Mouse (Mus musculus) heart, embryonic 12.5 days (tissue): ENCODE measurements at regions not wholly inside any gene's neighbourhood (a gene's known extent, or its start where the extent isn't known, plus 50 kb on each side); places are given as distances from the start of the nearest gene placed in this dataset.
"Not testable (repeated sequence)": the region's sequence is repeated elsewhere in the genome, so short reads cannot be mapped to it uniquely, and the experiment has no call there.

Source experiments
- ATAC-seq: fragments of 200-750 bp; cut with Nextera tagmentation; 2 replicates; pipeline ENCODE4 v1.8.0; 2017; ENCODE audit warnings: moderate TSS enrichment, moderate library complexity; ENCODE audit not compliant: insufficient number of reproducible peaks, low FRiP score
- H3K27ac ChIP-seq: fragments of 300-500 bp; sonication (generic); 2 replicates; pipeline ENCODE4 v1.5.1; 2016; ENCODE audit warnings: mild to moderate bottlenecking, moderate library complexity; ENCODE audit not compliant: poor library complexity, severe bottlenecking
- H3K27me3 ChIP-seq: fragments of 300-500 bp; sonication (generic); replicated peaks from 2 replicates; pipeline ENCODE4 v1.6.1; 2016; ENCODE audit warnings: mild to moderate bottlenecking, moderate library complexity
- H3K36me3 ChIP-seq: fragments of 300-500 bp; sonication (generic); 2 replicates; pipeline ENCODE4 v1.6.1; 2016; ENCODE audit warnings: mild to moderate bottlenecking, moderate library complexity
- H3K4me1 ChIP-seq: fragments of 300-500 bp; sonication (generic); replicated peaks from 2 replicates; pipeline ENCODE4 v1.6.1; 2016; ENCODE audit warnings: mild to moderate bottlenecking
- H3K4me2 ChIP-seq: fragments of 300-500 bp; sonication (generic); 2 replicates; pipeline ENCODE4 v1.6.1; 2016; ENCODE audit warnings: mild to moderate bottlenecking, moderate library complexity
- H3K4me3 ChIP-seq: fragments of 300-500 bp; sonication (generic); 2 replicates; pipeline ENCODE4 v1.5.1; 2016; ENCODE audit warnings: mild to moderate bottlenecking
- H3K9ac ChIP-seq: fragments of 300-500 bp; sonication (generic); 2 replicates; pipeline ENCODE4 v1.6.1; 2016; ENCODE audit warnings: mild to moderate bottlenecking, moderate library complexity
- H3K9me3 ChIP-seq: fragments of 300-500 bp; sonication (generic); replicated peaks from 2 replicates; pipeline ENCODE4 v1.6.1; 2016; ENCODE audit warnings: mild to moderate bottlenecking, moderate library complexity
- WGBS: fragments of 180-500 bp; shearing (Covaris S2); methylation state at CpG from one replicate; pipeline ENCODE4 v1.1.7; 2016; 5-methylcytosine and 5-hydroxymethylcytosine counted together

DNA sequence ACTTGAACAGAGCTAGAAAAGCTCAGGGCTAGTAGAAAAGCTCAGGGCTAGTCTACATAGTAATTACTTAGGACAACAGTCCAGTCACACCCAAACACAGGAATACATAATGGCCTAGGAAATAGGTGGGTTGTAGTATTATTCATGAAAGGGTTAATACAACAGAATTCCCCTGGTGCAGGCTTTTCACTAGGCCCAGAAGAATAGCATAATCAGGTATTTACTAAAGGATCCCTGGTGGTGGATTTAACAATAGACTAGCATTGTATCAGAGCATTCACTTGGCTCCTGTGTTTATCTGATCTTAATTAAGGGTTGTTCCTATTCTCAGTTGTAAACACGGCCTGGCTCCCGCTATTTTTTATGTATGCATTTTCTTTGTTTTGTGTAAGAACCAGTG is 1206.5 kb downstream of the 9330182O14Rik start:
- not testable (repeated sequence) for H3K9ac ChIP-seq, H3K36me3 ChIP-seq, ATAC-seq, H3K4me3 ChIP-seq, H3K4me1 ChIP-seq, H3K4me2 ChIP-seq, H3K27me3 ChIP-seq, H3K27ac ChIP-seq
- 0 out of 2 replicates have a peak, but pooled peaks cover 10% of the 10 kb centered on the region for H3K9me3 ChIP-seq
- 85% methylated on average over 2 of the region's 2 CpGs for WGBS

DNA sequence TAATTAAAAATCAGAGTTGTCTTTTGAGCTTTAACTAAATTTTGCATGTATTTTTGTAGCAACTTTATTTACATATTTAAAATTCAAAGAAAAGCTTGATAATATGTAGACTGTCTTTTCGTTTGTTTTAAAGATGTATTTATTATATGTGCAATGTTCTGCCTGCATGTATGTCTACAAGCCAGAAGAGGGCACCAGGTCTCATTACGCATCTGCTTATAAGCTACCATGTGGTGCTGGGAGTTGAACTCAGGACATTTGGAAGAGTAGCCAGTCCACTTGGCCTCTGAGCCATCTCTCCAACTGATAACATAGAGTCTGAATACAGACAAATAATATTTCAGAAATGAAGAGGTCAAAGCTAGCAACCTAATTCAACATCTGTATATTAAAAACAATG is 1211.4 kb downstream of the 9330182O14Rik start:
- H3K9ac ChIP-seq = no peak overlapping the region
- H3K27me3 ChIP-seq = no peaks in the 10 kb centered on the region
- no peak for ATAC-seq

DNA sequence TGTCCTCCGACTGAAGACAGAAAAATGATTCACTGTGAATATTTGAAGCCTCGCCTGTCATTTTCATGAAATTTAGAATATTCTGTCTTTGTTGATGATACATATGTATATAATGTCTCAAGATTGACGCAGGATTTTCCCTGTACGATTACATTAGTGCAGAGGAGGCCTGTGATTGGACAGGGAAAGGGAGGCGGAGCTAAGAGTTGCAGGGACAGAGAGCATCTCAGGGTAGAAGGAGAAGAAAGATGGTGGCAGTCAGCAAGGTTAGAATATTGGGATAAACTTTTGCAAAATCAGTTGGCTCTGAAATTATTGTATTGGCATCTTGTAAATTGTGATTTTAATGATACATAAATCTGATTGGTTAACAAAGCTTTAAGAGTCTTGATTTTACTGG is 1213.1 kb downstream of the 9330182O14Rik start:
- Histone ChIP-seq H3K27me3 (no peaks in the 10 kb centered on the region), H3K9ac (no peak overlapping the region), H3K9me3 (no peaks in the 10 kb centered on the region), H3K4me1 (no peaks in the 10 kb centered on the region), H3K4me2 (no peak overlapping the region), H3K27ac (no peak overlapping the region), H3K36me3 (no peaks in the 10 kb centered on the region), H3K4me3 (no peak overlapping the region)
- ATAC-seq = no peak
- 86% methylated on average over 5 of the region's 5 CpGs for WGBS

More for the DNA sequence above, 1211.4 kb downstream of the 9330182O14Rik start:
- no peak overlapping the region for H3K4me3 ChIP-seq
- H3K4me2 ChIP-seq = no peak overlapping the region
- H3K36me3 ChIP-seq = no peaks in the 10 kb centered on the region
- 0 out of 2 replicates have a peak, but pooled peaks cover 6% of the 10 kb centered on the region for H3K9me3 ChIP-seq
- H3K4me1 ChIP-seq = no peaks in the 10 kb centered on the region
- no peak overlapping the region for H3K27ac ChIP-seq
- 89% methylated on average over 2 of the region's 2 CpGs for WGBS

GRCm38 (mm10) chr15:41352129-41352528 is 1218.0 kb downstream of the 9330182O14Rik start:
- no peak overlapping the region for H3K9ac ChIP-seq
- no peak for ATAC-seq
- no peaks in the 10 kb centered on the region for H3K36me3 ChIP-seq
- H3K9me3 ChIP-seq = 0 out of 2 replicates have a peak, but pooled peaks cover 4% of the 10 kb centered on the region
- no peak overlapping the region for H3K4me3 ChIP-seq
- no peaks in the 10 kb centered on the region for H3K4me1 ChIP-seq
- 76% methylated on average over 2 of the region's 2 CpGs for WGBS
- H3K27me3 ChIP-seq = no peaks in the 10 kb centered on the region
- no peak overlapping the region for H3K27ac ChIP-seq
- H3K4me2 ChIP-seq = no peak overlapping the region

DNA sequence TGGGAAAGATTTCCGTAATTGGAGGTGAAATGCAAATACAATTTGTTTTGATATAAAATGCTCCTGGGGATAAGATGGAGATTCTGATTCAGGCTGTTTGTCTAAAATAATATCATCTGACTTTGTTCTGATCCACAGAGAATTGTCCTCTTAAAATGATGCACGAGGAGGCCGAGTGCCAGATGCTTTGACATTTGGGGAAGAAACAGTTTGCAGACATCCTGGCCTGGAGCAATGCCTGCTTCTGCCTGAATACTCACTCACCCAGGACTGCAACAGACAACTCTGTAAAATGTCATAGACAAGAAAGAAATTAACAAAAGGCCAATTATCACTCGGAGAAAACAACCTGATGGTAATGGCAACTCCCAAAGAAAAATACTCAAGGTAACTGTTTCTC is 1225.1 kb downstream of the 9330182O14Rik start:
- Histone ChIP-seq H3K27ac (no peak overlapping the region), H3K27me3 (no peaks in the 10 kb centered on the region), H3K4me3 (no peak overlapping the region), H3K4me2 (no peak overlapping the region), H3K9ac (no peak overlapping the region), H3K36me3 (no peaks in the 10 kb centered on the region), H3K4me1 (no peaks in the 10 kb centered on the region), H3K9me3 (0 out of 2 replicates have a peak, but pooled peaks cover 4% of the 10 kb centered on the region)
- WGBS = 77% methylated on average over 4 of the region's 4 CpGs
- no peak for ATAC-seq

DNA sequence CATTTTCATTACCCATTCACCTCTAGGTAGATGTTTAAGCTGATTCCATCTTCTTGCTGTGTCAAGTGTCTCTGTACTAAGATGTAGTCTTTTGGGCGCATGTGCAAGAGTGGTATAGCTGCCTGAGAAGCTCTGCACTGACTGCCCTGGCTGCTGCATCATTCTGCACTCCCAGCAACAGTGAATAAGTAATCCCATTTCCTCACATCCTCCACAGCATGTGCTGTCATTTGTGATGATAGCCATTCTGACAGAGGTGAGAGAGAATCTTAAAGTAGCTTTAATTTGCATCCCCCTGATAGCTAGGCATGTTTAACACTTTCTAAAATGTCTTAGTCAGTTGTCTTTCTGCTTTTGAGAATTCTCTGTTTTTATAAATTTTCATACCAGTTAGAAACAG is 1240.5 kb downstream of the 9330182O14Rik start:
- Histone ChIP-seq H3K27ac (no peak overlapping the region), H3K9ac (no peak overlapping the region), H3K4me1 (no peaks in the 10 kb centered on the region), H3K4me3 (no peak overlapping the region), H3K36me3 (no peaks in the 10 kb centered on the region), H3K4me2 (no peak overlapping the region), H3K27me3 (no peaks in the 10 kb centered on the region), H3K9me3 (no peaks in the 10 kb centered on the region)
- WGBS = 79% methylated on average over 1 of the region's 1 CpGs
- no peak for ATAC-seq

- no peak overlapping the region for H3K4me2 ChIP-seq
- no peak overlapping the region for H3K9ac ChIP-seq
- no peaks in the 10 kb centered on the region for H3K4me1 ChIP-seq
- no peaks in the 10 kb centered on the region for H3K9me3 ChIP-seq
- H3K36me3 ChIP-seq = no peaks in the 10 kb centered on the region
- H3K27me3 ChIP-seq = no peaks in the 10 kb centered on the region
- WGBS = 70% methylated on average over 4 of the region's 4 CpGs
- no peak for ATAC-seq
- no peak overlapping the region for H3K4me3 ChIP-seq
- no peak overlapping the region for H3K27ac ChIP-seq
Observed at GRCm38 (mm10) chr15:41375906-41376305, 1241.7 kb downstream of the 9330182O14Rik start.

DNA sequence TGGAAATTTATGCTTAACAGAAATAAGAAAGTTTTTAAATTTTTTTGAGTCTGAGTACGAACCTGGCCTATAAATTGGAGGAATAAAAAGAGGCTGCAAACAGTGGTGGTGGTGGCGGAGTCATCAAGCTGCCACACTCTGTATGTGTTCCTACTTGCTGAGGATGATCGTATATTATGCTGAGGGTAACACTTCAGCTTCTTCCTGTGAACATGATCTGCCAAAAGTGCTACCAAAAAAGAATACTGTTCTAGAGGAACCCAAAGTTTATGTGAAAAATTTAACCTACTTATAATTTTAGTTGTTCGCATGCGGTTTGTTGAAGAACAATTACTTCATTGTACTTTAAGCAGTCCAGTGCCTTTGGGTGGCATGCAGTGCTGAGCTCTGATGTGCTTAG is 1245.5 kb downstream of the 9330182O14Rik start:
- Histone ChIP-seq H3K36me3 (no peaks in the 10 kb centered on the region), H3K27me3 (no peaks in the 10 kb centered on the region), H3K27ac (no peak overlapping the region), H3K4me1 (no peaks in the 10 kb centered on the region), H3K4me2 (no peak overlapping the region), H3K9ac (no peak overlapping the region), H3K4me3 (no peak overlapping the region), H3K9me3 (no peaks in the 10 kb centered on the region)
- 87% methylated on average over 5 of the region's 5 CpGs for WGBS
- no peak for ATAC-seq

DNA sequence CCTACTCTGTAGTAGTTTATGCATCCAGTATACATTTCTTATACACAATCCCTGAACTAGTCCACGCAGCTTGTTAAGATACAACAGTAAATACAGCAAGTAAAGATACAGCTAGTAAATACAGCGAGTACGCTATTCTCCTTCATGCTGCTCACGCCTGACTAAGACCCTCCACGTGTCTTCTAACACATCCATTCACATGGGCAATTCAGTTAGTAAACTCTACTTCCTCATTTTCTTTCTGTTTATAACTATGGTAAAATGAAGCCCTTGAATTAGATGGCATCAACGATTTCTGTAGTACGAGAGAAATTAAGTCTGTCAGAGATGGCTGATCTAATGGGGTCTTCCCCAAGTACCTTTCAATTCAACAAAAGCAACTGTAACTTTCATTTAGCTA is 1246.3 kb downstream of the 9330182O14Rik start:
- 87% methylated on average over 7 of the region's 7 CpGs for WGBS
- no peak for ATAC-seq
- H3K27ac ChIP-seq = no peak overlapping the region
- H3K9me3 ChIP-seq = no peaks in the 10 kb centered on the region
- no peaks in the 10 kb centered on the region for H3K36me3 ChIP-seq
- no peaks in the 10 kb centered on the region for H3K4me1 ChIP-seq
- H3K4me3 ChIP-seq = no peak overlapping the region
- no peak overlapping the region for H3K4me2 ChIP-seq
- no peak overlapping the region for H3K9ac ChIP-seq
- H3K27me3 ChIP-seq = no peaks in the 10 kb centered on the region

GRCm38 (mm10) chr15:41390699-41391098 is 1256.5 kb downstream of the 9330182O14Rik start:
- H3K4me2 ChIP-seq = no peak overlapping the region
- H3K9me3 ChIP-seq = no peaks in the 10 kb centered on the region
- no peaks in the 10 kb centered on the region for H3K4me1 ChIP-seq
- H3K9ac ChIP-seq = no peak overlapping the region
- ATAC-seq = no peak
- no peak overlapping the region for H3K27ac ChIP-seq
- H3K36me3 ChIP-seq = no peaks in the 10 kb centered on the region
- no peak overlapping the region for H3K4me3 ChIP-seq
- no peaks in the 10 kb centered on the region for H3K27me3 ChIP-seq
- 19% methylated on average over 2 of the region's 2 CpGs for WGBS
